Comparison of ENCODE assay signal across 8 mouse cellular contexts in genomic region chr4:63409908-63410582, GRCm38 (mm10). TPM values are rescaled to one million over a fixed set of nuclear protein-coding genes. Genes with fewer than 3 reads are reported as not detected.
DNase-seq lines count a peak whose midpoint lies in the region; ATAC-seq and TF ChIP-seq lines count a peak whose summit lies in the region.

No protein-coding gene starts in this region.

- WGBS in kidney, embryonic 14.5 days: under 1% methylated on average over 38 of the region's 39 CpGs
- WGBS in forebrain, embryonic 13.5 days: under 1% methylated on average over 39 of the region's 39 CpGs
- under 1% methylated on average over 37 of the region's 39 CpGs for WGBS in limb, embryonic 14.5 days
- 0% methylated on average over 39 of the region's 39 CpGs for WGBS in midbrain, embryonic 12.5 days

- no peaks in the 10 kb centered on the region for H3K36me3 ChIP-seq in kidney, embryonic 14.5 days (ENCODE audit: control insufficient read depth, insufficient read depth, low read length)
- H3K36me3 ChIP-seq in forebrain, embryonic 13.5 days (ENCODE audit: poor library complexity, severe bottlenecking): no peaks in the 10 kb centered on the region
- no peaks in the 10 kb centered on the region for H3K36me3 ChIP-seq in limb, embryonic 14.5 days (ENCODE audit: control insufficient read depth, insufficient read depth, low read length)
- no peaks in the 10 kb centered on the region for H3K36me3 ChIP-seq in midbrain, embryonic 12.5 days

- H3K27me3 ChIP-seq in kidney, embryonic 14.5 days (ENCODE audit: control insufficient read depth, insufficient read depth, low read length): no peaks in the 10 kb centered on the region
- no peaks in the 10 kb centered on the region for H3K27me3 ChIP-seq in forebrain, embryonic 13.5 days
- H3K27me3 ChIP-seq in limb, embryonic 14.5 days (ENCODE audit: control insufficient read depth, insufficient read depth, low read length): no peaks in the 10 kb centered on the region
- peaks cover 5% of the 10 kb centered on the region; the same call in 1 of the 2 replicates for H3K27me3 ChIP-seq in midbrain, embryonic 12.5 days

- ATAC-seq in kidney, embryonic 14.5 days (ENCODE audit: low FRiP score, low TSS enrichment): peak; percentile 75
- peak; percentile 77 for ATAC-seq in forebrain, embryonic 13.5 days
- peak; percentile 78 for ATAC-seq in limb, embryonic 14.5 days (ENCODE audit: low FRiP score, low read depth)
- peak; percentile 83 for ATAC-seq in midbrain, embryonic 12.5 days (ENCODE audit: low FRiP score, low read depth)

- no peak overlapping the region for H3K27ac ChIP-seq in kidney, embryonic 14.5 days (ENCODE audit: low read depth, low read length)
- peak overlapping the region; percentile 76 for H3K27ac ChIP-seq in forebrain, embryonic 13.5 days
- 0 out of 2 replicates have a peak overlapping the region, but pooled peaks have one; percentile 34 for H3K27ac ChIP-seq in limb, embryonic 14.5 days (replicated peaks; ENCODE audit: low read depth, low read length)
- H3K27ac ChIP-seq in midbrain, embryonic 12.5 days (replicated peaks): peak overlapping the region; percentile 73

- TF ChIP-seq POLR2A in limb, embryonic 14.5 days (IDR thresholded peaks at IDR 0.05; ENCODE audit: borderline replicate concordance, extremely low read depth, insufficient read depth, insufficient read length): no peak

- peaks cover 22% of the 10 kb centered on the region for H3K4me1 ChIP-seq in kidney, embryonic 14.5 days (ENCODE audit: control insufficient read depth, insufficient read depth, low read length)
- peaks cover 46% of the 10 kb centered on the region for H3K4me1 ChIP-seq in forebrain, embryonic 13.5 days
- peaks cover 22% of the 10 kb centered on the region for H3K4me1 ChIP-seq in limb, embryonic 14.5 days (ENCODE audit: control insufficient read depth, insufficient read depth, low read length)
- peaks cover 33% of the 10 kb centered on the region for H3K4me1 ChIP-seq in midbrain, embryonic 12.5 days

- H3K4me2 ChIP-seq in kidney, embryonic 14.5 days (replicated peaks; ENCODE audit: low read depth, low read length): peak overlapping the region; percentile 98
- H3K4me2 ChIP-seq in forebrain, embryonic 13.5 days: peak overlapping the region; percentile 86
- H3K4me2 ChIP-seq in limb, embryonic 14.5 days (replicated peaks; ENCODE audit: low read depth, low read length, severe bottlenecking): peak overlapping the region; percentile 96
- peak overlapping the region; percentile 85 for H3K4me2 ChIP-seq in midbrain, embryonic 12.5 days (replicated peaks)

- H3K9me3 ChIP-seq in kidney, embryonic 14.5 days (ENCODE audit: control insufficient read depth, low read length): no peaks in the 10 kb centered on the region
- H3K9me3 ChIP-seq in forebrain, embryonic 13.5 days (replicated peaks): no peaks in the 10 kb centered on the region
- H3K9me3 ChIP-seq in limb, embryonic 14.5 days (ENCODE audit: control insufficient read depth, low read length): no peaks in the 10 kb centered on the region
- H3K9me3 ChIP-seq in midbrain, embryonic 12.5 days: no peaks in the 10 kb centered on the region

- peak overlapping the region; percentile 62 for H3K4me3 ChIP-seq in kidney, embryonic 14.5 days (ENCODE audit: low read length)
- H3K4me3 ChIP-seq in forebrain, embryonic 13.5 days: peak overlapping the region; percentile 57
- peak overlapping the region; percentile 55 for H3K4me3 ChIP-seq in limb, embryonic 14.5 days (replicated peaks; ENCODE audit: low read length)
- peak overlapping the region; percentile 56 for H3K4me3 ChIP-seq in midbrain, embryonic 12.5 days

- H3K9ac ChIP-seq in kidney, embryonic 14.5 days (ENCODE audit: low read depth, low read length): peak overlapping the region; percentile 54
- peak overlapping the region; percentile 70 for H3K9ac ChIP-seq in forebrain, embryonic 13.5 days
- H3K9ac ChIP-seq in limb, embryonic 14.5 days (ENCODE audit: low read depth, low read length, severe bottlenecking): peak overlapping the region; percentile 50
- H3K9ac ChIP-seq in midbrain, embryonic 12.5 days (replicated peaks): peak overlapping the region; percentile 48

- intact Hi-C loops in heart, postnatal 25 days (cut with DNase I): loop anchor here (2.0 kb wide), 1 partner anchor 41 kb away; no protein-coding TSS in a partner anchor

- DNase-seq in kidney, postnatal 14 days: no peak
- peak; percentile 29 for DNase-seq in brain, adult 2 months (ENCODE audit: low read depth, low spot score)
- peak; percentile 79 for DNase-seq in heart, postnatal 25 days (ENCODE audit: low spot score)
- DNase-seq in limb, embryonic 14.5 days (ENCODE audit: low spot score): peak; percentile 65
- DNase-seq in spleen, postnatal 4 days (ENCODE audit: low spot score in 2 of 2): peak; percentile 66 to 81

RNA-seq across cellular contexts. Expression of gene Akna, which starts 6.9 kb away (rescaled TPM):
- 4.1 and 7.3 TPM in 2 replicates for polyA plus RNA-seq in kidney, embryonic 14.5 days (2014; fragmentation: Nextera tagmentation; extraction: Ambion mirVana)
- polyA plus RNA-seq in forebrain, embryonic 13.5 days (2015; fragmentation: Nextera tagmentation; extraction: Ambion mirVana): 21.7 and 23.1 TPM in 2 replicates
- total RNA-seq in heart, postnatal 25 days (2021): 1 to 10 TPM; 3.5 to 3.7 TPM
- polyA plus RNA-seq in limb, embryonic 14.5 days (2012; rRNA removed): 6.2 and 7.1 TPM in 2 replicates
- 5.4 and 7.0 TPM in 2 replicates for polyA plus RNA-seq in limb, embryonic 14.5 days (2014; fragmentation: Nextera tagmentation; extraction: Ambion mirVana)
- 16.3 and 16.8 TPM in 2 replicates for polyA plus RNA-seq in midbrain, embryonic 12.5 days (2016; fragmentation: Nextera tagmentation; extraction: Ambion mirVana)

RNA-seq across cellular contexts. Expression of gene Orm2, which starts 47.8 kb away (rescaled TPM):
- not detected in 2 replicates for polyA plus RNA-seq in kidney, embryonic 14.5 days (2014; fragmentation: Nextera tagmentation; extraction: Ambion mirVana)
- not detected in 2 replicates for polyA plus RNA-seq in forebrain, embryonic 13.5 days (2015; fragmentation: Nextera tagmentation; extraction: Ambion mirVana)
- under 1 TPM; 0.50 to 0.60 TPM for total RNA-seq in heart, postnatal 25 days (2021)
- polyA plus RNA-seq in limb, embryonic 14.5 days (2012; rRNA removed): not detected in 2 replicates
- not detected in 2 replicates for polyA plus RNA-seq in limb, embryonic 14.5 days (2014; fragmentation: Nextera tagmentation; extraction: Ambion mirVana)
- polyA plus RNA-seq in midbrain, embryonic 12.5 days (2016; fragmentation: Nextera tagmentation; extraction: Ambion mirVana): not detected in 2 replicates

RNA-seq across cellular contexts. Expression of gene Orm3, which starts 54.1 kb away (rescaled TPM):
- polyA plus RNA-seq in kidney, embryonic 14.5 days (2014; fragmentation: Nextera tagmentation; extraction: Ambion mirVana): not detected in 2 replicates
- polyA plus RNA-seq in forebrain, embryonic 13.5 days (2015; fragmentation: Nextera tagmentation; extraction: Ambion mirVana): not detected in 2 replicates
- 1 to 10 TPM; 1.3 to 1.5 TPM for total RNA-seq in heart, postnatal 25 days (2021)
- polyA plus RNA-seq in limb, embryonic 14.5 days (2012; rRNA removed): not detected in 2 replicates
- not detected in 2 replicates for polyA plus RNA-seq in limb, embryonic 14.5 days (2014; fragmentation: Nextera tagmentation; extraction: Ambion mirVana)
- polyA plus RNA-seq in midbrain, embryonic 12.5 days (2016; fragmentation: Nextera tagmentation; extraction: Ambion mirVana): not detected in 2 replicates
